Mouse (Mus musculus): ENCODE results near the gene Lamc2. TPM values are rescaled to one million over a fixed set of nuclear protein-coding genes. Genes with fewer than 3 reads are reported as not detected.

Lamc2 gene
- total and polyA plus RNA-seq, 3 experiments, result 0.03 to 0.04 TPM; not detected in 1

DNA sequence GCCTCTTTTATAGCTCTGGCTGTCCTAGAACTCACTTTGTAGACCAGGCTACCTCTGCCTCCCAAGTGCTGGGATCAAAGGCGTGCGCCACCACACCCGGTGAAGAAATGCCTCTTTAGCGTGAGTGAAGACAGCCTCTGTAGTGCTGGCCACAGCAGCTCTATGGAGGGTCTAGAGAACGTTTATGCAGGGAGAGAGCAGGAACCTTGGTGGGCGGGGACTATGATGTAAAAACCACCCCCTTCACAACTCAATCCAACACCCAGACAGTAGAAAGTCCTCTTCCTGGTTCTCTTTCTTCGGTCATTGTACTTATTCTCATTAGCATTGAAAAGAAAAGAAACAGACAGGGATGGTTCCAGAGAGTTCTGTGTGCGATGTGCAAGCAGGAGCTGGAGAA, 40.8 kb upstream of the Lamc2 start:
- no peaks in the 10 kb centered on the region for H3K27me3 ChIP-seq (ENCODE audit: control insufficient read depth in 1 of 2, insufficient read depth in 2 of 2, low read length in 2 of 2)
- no peak overlapping the region for H3K4me3 ChIP-seq (ENCODE audit: control insufficient read depth in 1 of 2, insufficient read depth in 1 of 2, low read depth in 2 of 2, low read length in 2 of 2)
- no peaks in the 10 kb centered on the region for H3K79me2 ChIP-seq (ENCODE audit: control insufficient read depth, insufficient read depth, low read length, poor library complexity)
- H3K9me3 ChIP-seq (replicated peaks; ENCODE audit: insufficient read depth, low read length), result no peaks in the 10 kb centered on the region
- DNase-seq (ENCODE audit: low read depth, low spot score), result no peak
- no peak overlapping the region for H3K27ac ChIP-seq (ENCODE audit: control insufficient read depth, low read depth, low read length)
- TF ChIP-seq RCOR1 (IDR thresholded peaks at IDR 0.05; ENCODE audit: low read depth, low read length) (no peak), JUND (IDR thresholded peaks at IDR 0.05; ENCODE audit: low read depth, low read length) (no peak), MEF2A (IDR thresholded peaks at IDR 0.05; ENCODE audit: extremely low read depth, insufficient replicate concordance, low read depth, low read length, poor library complexity, severe bottlenecking) (no peak), GATA1 (IDR thresholded peaks at IDR 0.05; ENCODE audit: low read depth, low read length) (no peak), ZNF384 (IDR thresholded peaks at IDR 0.05; ENCODE audit: low read depth, low read length) (no peak), GABPA (IDR thresholded peaks at IDR 0.05; ENCODE audit: low read depth, low read length) (no peak), CTCF (IDR thresholded peaks at IDR 0.05 in 2 of 3, conservative IDR thresholded peaks at IDR 0.05 in 1 of 3; ENCODE audit: control insufficient read depth in 1 of 3, insufficient read depth in 1 of 3, low read depth in 2 of 3, low read length in 3 of 3, poor library complexity in 1 of 3, severe bottlenecking in 1 of 3) (no peak), POLR2A (IDR thresholded peaks at IDR 0.05; ENCODE audit: control insufficient read depth in 1 of 2, insufficient read depth in 1 of 2, low read depth in 1 of 2, low read length in 2 of 2, poor library complexity in 1 of 2) (no peak)
- H3K9ac ChIP-seq (ENCODE audit: control insufficient read depth, low read depth, low read length, poor library complexity, severe bottlenecking), result no peak overlapping the region
- H3K36me3 ChIP-seq (ENCODE audit: control insufficient read depth in 1 of 2, insufficient read depth in 2 of 2, low read length in 2 of 2), result peaks cover 0 to 6% of the 10 kb centered on the region in 2 experiments; a peak in 2 of 4 replicates
- H3K4me1 ChIP-seq (ENCODE audit: control insufficient read depth in 1 of 2, insufficient read depth in 2 of 2, low read length in 2 of 2), result no peaks in the 10 kb centered on the region

DNA sequence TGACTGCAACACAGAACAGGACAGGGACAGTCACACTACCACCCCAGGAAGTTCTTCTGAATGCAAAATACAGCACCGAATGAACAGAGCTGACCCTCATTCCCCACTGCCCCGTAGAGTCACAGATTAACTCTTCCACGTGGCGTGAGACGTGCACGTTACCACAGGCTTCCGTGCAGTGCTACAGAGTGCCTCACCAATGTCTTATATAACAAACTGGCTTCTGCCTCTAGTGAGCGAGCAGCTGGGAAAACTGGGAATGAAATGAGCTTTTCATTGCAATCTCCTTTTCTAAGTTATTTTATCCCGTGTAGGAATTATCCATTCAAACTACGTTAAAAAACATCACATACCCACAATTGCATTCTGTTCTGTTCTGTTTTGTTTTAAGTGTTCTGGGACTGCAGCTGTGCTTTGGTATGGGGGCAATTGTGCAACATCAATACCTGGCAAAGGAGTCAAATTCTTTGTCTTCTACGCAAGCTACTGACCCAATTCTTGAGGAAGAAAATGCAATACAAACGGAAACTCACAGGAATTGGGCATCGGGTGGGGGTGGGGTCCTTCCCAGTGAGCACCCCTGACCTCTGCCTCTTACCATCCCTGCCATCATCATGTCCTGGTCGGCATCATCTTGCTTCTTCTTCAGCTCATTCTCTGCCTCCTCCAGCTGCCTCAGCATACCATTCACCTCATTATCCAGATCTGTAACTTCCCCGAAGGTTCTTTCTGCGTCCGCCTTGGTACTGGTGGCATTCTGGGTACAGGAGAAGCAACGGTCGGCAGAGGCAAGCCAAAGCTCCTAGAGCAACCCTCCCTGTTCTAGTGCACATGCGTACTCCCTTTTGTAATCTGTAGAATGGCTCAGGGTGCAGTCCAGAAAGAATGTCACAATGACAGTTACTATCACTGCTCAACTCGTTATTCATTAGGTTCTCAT, 39.8 kb upstream of the Lamc2 start:
- DNase-seq (ENCODE audit: low read depth, low spot score), result no peak
- Histone ChIP-seq H3K27ac (ENCODE audit: control insufficient read depth, low read depth, low read length) (no peak overlapping the region), H3K9ac (ENCODE audit: control insufficient read depth, low read depth, low read length, poor library complexity, severe bottlenecking) (no peak overlapping the region), H3K79me2 (ENCODE audit: control insufficient read depth, insufficient read depth, low read length, poor library complexity) (no peaks in the 10 kb centered on the region), H3K27me3 (ENCODE audit: control insufficient read depth in 1 of 2, insufficient read depth in 2 of 2, low read length in 2 of 2) (no peaks in the 10 kb centered on the region), H3K36me3 (ENCODE audit: control insufficient read depth in 1 of 2, insufficient read depth in 2 of 2, low read length in 2 of 2) (peaks cover 0 to 8% of the 10 kb centered on the region in 2 experiments; a peak in 2 of 4 replicates), H3K4me3 (ENCODE audit: control insufficient read depth in 1 of 2, insufficient read depth in 1 of 2, low read depth in 2 of 2, low read length in 2 of 2) (no peak overlapping the region), H3K9me3 (replicated peaks; ENCODE audit: insufficient read depth, low read length) (no peaks in the 10 kb centered on the region), H3K4me1 (ENCODE audit: control insufficient read depth in 1 of 2, insufficient read depth in 2 of 2, low read length in 2 of 2) (no peaks in the 10 kb centered on the region)
- no peak for TF ChIP-seq POLR2AphosphoS5 (IDR thresholded peaks at IDR 0.05; ENCODE audit: borderline replicate concordance, low read depth, low read length)
- no peak for TF ChIP-seq BHLHE40 (IDR thresholded peaks at IDR 0.05; ENCODE audit: borderline replicate concordance, low read depth, low read length)
- TF ChIP-seq CHD1 (IDR thresholded peaks at IDR 0.05; ENCODE audit: low read depth, low read length), result no peak
- TF ChIP-seq USF2 (IDR thresholded peaks at IDR 0.05; ENCODE audit: borderline replicate concordance in 1 of 2, insufficient read depth in 1 of 2, low read depth in 1 of 2, low read length in 2 of 2), result no peak
- TF ChIP-seq ETS1 (IDR thresholded peaks at IDR 0.05; ENCODE audit: low read depth, low read length), result no peak
- no peak for TF ChIP-seq NRF1 (IDR thresholded peaks at IDR 0.05; ENCODE audit: insufficient read depth, low read depth, low read length, poor library complexity, severe bottlenecking)
- TF ChIP-seq POLR2A (IDR thresholded peaks at IDR 0.05; ENCODE audit: control insufficient read depth in 1 of 2, insufficient read depth in 1 of 2, low read depth in 1 of 2, low read length in 2 of 2, poor library complexity in 1 of 2), result no peak
- TF ChIP-seq CTCF (IDR thresholded peaks at IDR 0.05 in 2 of 3, conservative IDR thresholded peaks at IDR 0.05 in 1 of 3; ENCODE audit: control insufficient read depth in 1 of 3, insufficient read depth in 1 of 3, low read depth in 2 of 3, low read length in 3 of 3, poor library complexity in 1 of 3, severe bottlenecking in 1 of 3), result no peak
- TF ChIP-seq E2F4 (IDR thresholded peaks at IDR 0.05; ENCODE audit: borderline replicate concordance, low read depth, low read length), result no peak
- TF ChIP-seq TCF12 (IDR thresholded peaks at IDR 0.05; ENCODE audit: low read depth, low read length), result no peak
- no peak for TF ChIP-seq ELF1 (IDR thresholded peaks at IDR 0.05; ENCODE audit: low read depth, low read length)
- TF ChIP-seq TAL1 (IDR thresholded peaks at IDR 0.05; ENCODE audit: low read length), result no peak
- no peak for TF ChIP-seq RCOR1 (IDR thresholded peaks at IDR 0.05; ENCODE audit: low read depth, low read length)
- TF ChIP-seq KAT2A (conservative IDR thresholded peaks at IDR 0.05; ENCODE audit: low read depth, low read length), result no peak
- no peak for TF ChIP-seq UBTF (IDR thresholded peaks at IDR 0.05; ENCODE audit: borderline replicate concordance, insufficient read depth, low read depth, low read length)
- no peak for TF ChIP-seq MYB (IDR thresholded peaks at IDR 0.05; ENCODE audit: low read depth, low read length)
- TF ChIP-seq GABPA (IDR thresholded peaks at IDR 0.05; ENCODE audit: low read depth, low read length), result no peak

All from MEL (cell line).